Mouse (Mus musculus): ENCODE measurements around the gene Pigx.

The Pigx gene

GRCm38 (mm10) chr16:32099638-32100150, at the start of gene Pigx, which contains the start of gene Cep19:
TSS of gene Pigx (minus strand) at chr16:32099740.
TSS of gene Cep19 (plus strand) at chr16:32099800.
- peak; percentile 91 for DNase-seq

GRCm38 (mm10) chr16:32147589-32148207, 48.2 kb upstream of the Pigx start:
- no peak for DNase-seq

GRCm38 (mm10) chr16:32144592-32144991, 45.1 kb upstream of the Pigx start:
- no peak for DNase-seq

GRCm38 (mm10) chr16:32143766-32144165, 44.2 kb upstream of the Pigx start:
- no peak for DNase-seq

- no peak for DNase-seq
Observed at GRCm38 (mm10) chr16:32138954-32139353, 39.4 kb upstream of the Pigx start.

GRCm38 (mm10) chr16:32135842-32136357, 36.4 kb upstream of the Pigx start:
- no peak for DNase-seq

- no peak for DNase-seq
Observed at GRCm38 (mm10) chr16:32133148-32133547, 33.6 kb upstream of the Pigx start.

- DNase-seq: peak; percentile 74 to 77
Observed at GRCm38 (mm10) chr16:32130190-32130826, 30.8 kb upstream of the Pigx start.

GRCm38 (mm10) chr16:32129449-32130189, 30.1 kb upstream of the Pigx start:
- peak in 1 of 2 experiments; percentile 27 for DNase-seq

- no peak for DNase-seq
Observed at GRCm38 (mm10) chr16:32127046-32127445, 27.5 kb upstream of the Pigx start.

- no peak for DNase-seq
Observed at GRCm38 (mm10) chr16:32125364-32125763, 25.8 kb upstream of the Pigx start.

- no peak for DNase-seq
Observed at GRCm38 (mm10) chr16:32124444-32125335, 25.1 kb upstream of the Pigx start.

- DNase-seq: no peak
Observed at GRCm38 (mm10) chr16:32124020-32124419, 24.5 kb upstream of the Pigx start.

- DNase-seq: no peak
Observed at GRCm38 (mm10) chr16:32120454-32120853, 20.9 kb upstream of the Pigx start.

- no peak for DNase-seq
Observed at GRCm38 (mm10) chr16:32116186-32116585, 16.6 kb upstream of the Pigx start.

- DNase-seq: no peak
Observed at GRCm38 (mm10) chr16:32115781-32116180, 16.2 kb upstream of the Pigx start.

- peak; percentile 84 to 90 for DNase-seq
Observed at GRCm38 (mm10) chr16:32114968-32115695, 15.6 kb upstream of the Pigx start.

- no peak for DNase-seq
Observed at GRCm38 (mm10) chr16:32114406-32114805, 14.9 kb upstream of the Pigx start.

GRCm38 (mm10) chr16:32113541-32114218, 14.1 kb upstream of the Pigx start:
- DNase-seq: peak; percentile 52 to 69

- no peak for DNase-seq
Observed at GRCm38 (mm10) chr16:32110951-32111699, 11.6 kb upstream of the Pigx start.
